In genomic region chr4:129496631-129497030, GRCm38 (mm10) we compare ENCODE assay signal across 9 mouse cellular contexts. TPM values are rescaled to one million over a fixed set of nuclear protein-coding genes. Genes with fewer than 3 reads are reported as not detected.
DNase-seq lines count a peak whose midpoint lies in the region; ATAC-seq and TF ChIP-seq lines count a peak whose summit lies in the region.
"Had no signal": no experiment of that assay in that cellular context is flagged by ENCODE, and none has a peak within 500 bp of the region (broad histone marks: within the 10 kb centered on the region; RNA-seq: fewer than 3 reads in every experiment).

No protein-coding gene starts in this region.

- TF ChIP-seq POLR2A in bone marrow, adult 2 months (IDR thresholded peaks at IDR 0.05; ENCODE audit: borderline replicate concordance, control insufficient read depth, low read depth, low read length): no peak
- no peak for TF ChIP-seq POLR2A in cerebellum, adult 2 months (IDR thresholded peaks at IDR 0.05; ENCODE audit: borderline replicate concordance, insufficient read depth, low read length)

- peak; percentile 0; the same call in 1 of the 2 replicates for TF ChIP-seq CTCF in bone marrow, adult 2 months (IDR thresholded peaks at IDR 0.05; ENCODE audit: control insufficient read depth, insufficient read depth, low read length)
- no peak for TF ChIP-seq CTCF in heart, postnatal 0 days (IDR thresholded peaks at IDR 0.05; ENCODE audit: low read depth)
- no peak for TF ChIP-seq CTCF in cerebellum, adult 2 months (IDR thresholded peaks at IDR 0.05; ENCODE audit: borderline replicate concordance, insufficient read depth, low read depth, low read length)

- 0 out of 2 replicates have a peak overlapping the region, but pooled peaks have one; percentile 28 for H3K27ac ChIP-seq in bone marrow, adult 2 months (ENCODE audit: control insufficient read depth, insufficient read depth, low read depth, low read length, poor library complexity)
- H3K27ac ChIP-seq in heart, postnatal 0 days (ENCODE audit: low read depth): peak overlapping the region; percentile 65
- peak overlapping the region; percentile 53 for H3K27ac ChIP-seq in limb, embryonic 10.5 days
- no peak overlapping the region for H3K27ac ChIP-seq in midbrain, embryonic 11.5 days (ENCODE audit: low read depth, low read length)
- no peak overlapping the region for H3K27ac ChIP-seq in cerebellum, adult 2 months (ENCODE audit: insufficient read depth, low read length)

- H3K4me1 ChIP-seq in bone marrow, adult 2 months (ENCODE audit: control insufficient read depth, insufficient read depth, low read length): peaks cover 6% of the 10 kb centered on the region
- H3K4me1 ChIP-seq in heart, postnatal 0 days (ENCODE audit: control insufficient read depth, insufficient read depth): peaks cover 12% of the 10 kb centered on the region
- peaks cover 50% of the 10 kb centered on the region for H3K4me1 ChIP-seq in limb, embryonic 10.5 days
- H3K4me1 ChIP-seq in midbrain, embryonic 11.5 days (ENCODE audit: control insufficient read depth, insufficient read depth, low read length): peaks cover 17% of the 10 kb centered on the region
- no peaks in the 10 kb centered on the region for H3K4me1 ChIP-seq in cerebellum, adult 2 months (ENCODE audit: control insufficient read depth, insufficient read depth, low read length)

- H3K4me2 ChIP-seq in heart, postnatal 0 days (ENCODE audit: low read depth, low read length): no peak overlapping the region
- 0 out of 2 replicates have a peak overlapping the region, but pooled peaks have one; percentile 6 for H3K4me2 ChIP-seq in midbrain, embryonic 11.5 days

- 0 out of 2 replicates have a peak, but pooled peaks have one; percentile 8 for ATAC-seq in heart, postnatal 0 days (ENCODE audit: insufficient read depth, low read depth)
- ATAC-seq in midbrain, embryonic 11.5 days (ENCODE audit: low FRiP score): no peak

- TF ChIP-seq EP300 in heart, postnatal 0 days (IDR thresholded peaks at IDR 0.05; ENCODE audit: low read depth): no peak

- peak overlapping the region; percentile 7 for H3K4me3 ChIP-seq in bone marrow, adult 2 months (replicated peaks; ENCODE audit: control insufficient read depth, low read depth, low read length)
- no peak overlapping the region for H3K4me3 ChIP-seq in heart, postnatal 0 days (ENCODE audit: low read depth, low read length)
- no peak overlapping the region for H3K4me3 ChIP-seq in limb, embryonic 10.5 days
- no peak overlapping the region for H3K4me3 ChIP-seq in midbrain, embryonic 11.5 days (ENCODE audit: low read depth, low read length)
- no peak overlapping the region for H3K4me3 ChIP-seq in cerebellum, adult 2 months (replicated peaks; ENCODE audit: insufficient read depth, low read depth, low read length)
- H3K4me3 ChIP-seq: myocyte had no signal

- peaks cover 11% of the 10 kb centered on the region for H3K27me3 ChIP-seq in heart, postnatal 0 days (ENCODE audit: control insufficient read depth, insufficient read depth, low read length)
- H3K27me3 ChIP-seq in limb, embryonic 10.5 days (ENCODE audit: low read depth, poor library complexity, severe bottlenecking): peaks cover 19% of the 10 kb centered on the region
- peaks cover 5% of the 10 kb centered on the region for H3K27me3 ChIP-seq in midbrain, embryonic 11.5 days (ENCODE audit: control insufficient read depth, insufficient read depth, low read length)
- no peaks in the 10 kb centered on the region for H3K27me3 ChIP-seq in cerebellum, adult 2 months (ENCODE audit: control insufficient read depth, insufficient read depth, low read length)

- no peak overlapping the region for H3K9ac ChIP-seq in heart, postnatal 0 days (replicated peaks; ENCODE audit: low read depth, low read length)
- H3K9ac ChIP-seq in midbrain, embryonic 11.5 days (ENCODE audit: low read length): no peak overlapping the region; the same call in 1 of the 2 replicates

- H3K9me3 ChIP-seq in heart, postnatal 0 days (replicated peaks; ENCODE audit: control insufficient read depth, low read length): no peaks in the 10 kb centered on the region
- no peaks in the 10 kb centered on the region for H3K9me3 ChIP-seq in limb, embryonic 10.5 days (replicated peaks)
- no peaks in the 10 kb centered on the region for H3K9me3 ChIP-seq in midbrain, embryonic 11.5 days (ENCODE audit: control insufficient read depth, low read length)

- peak; percentile 63 for DNase-seq in CD4-positive helper T cell, adult 2 months (ENCODE audit: low read depth, low spot score)
- peak; percentile 65 for DNase-seq in heart, postnatal 0 days (ENCODE audit: low spot score)
- no peak for DNase-seq in limb, embryonic 10.5 days (ENCODE audit: low spot score)
- DNase-seq in midbrain, embryonic 11.5 days (ENCODE audit: low spot score, missing footprints): no peak
- DNase-seq in cerebellum, adult 2 months: no peak
- DNase-seq in gastrocnemius, adult 18-20 months (ENCODE audit: low spot score): no peak
- no peak for DNase-seq in cerebellum, adult 11-12 months

- WGBS in bone marrow, adult 2 months: 2% methylated on average over 6 of the region's 6 CpGs
- 28% methylated on average over 6 of the region's 6 CpGs for WGBS in heart, postnatal 0 days
- 35% methylated on average over 6 of the region's 6 CpGs for WGBS in limb, embryonic 10.5 days
- WGBS in midbrain, embryonic 11.5 days: 46% methylated on average over 6 of the region's 6 CpGs
- WGBS in cerebellum, adult 2 months: 36% methylated on average over 6 of the region's 6 CpGs

- no peaks in the 10 kb centered on the region for H3K36me3 ChIP-seq in heart, postnatal 0 days (replicated peaks; ENCODE audit: control insufficient read depth, insufficient read depth, low read length)
- H3K36me3 ChIP-seq in limb, embryonic 10.5 days: no peaks in the 10 kb centered on the region
- H3K36me3 ChIP-seq in midbrain, embryonic 11.5 days (ENCODE audit: control insufficient read depth, insufficient read depth, low read length): no peaks in the 10 kb centered on the region

RNA-seq across cellular contexts. Expression of gene Fam229a, which starts 5.6 kb away (rescaled TPM):
- polyA plus RNA-seq in bone marrow, adult 2 months (2011; ENCODE audit: insufficient read depth, insufficient read length, low replicate concordance, missing spikeins): 2.8 TPM in 1 of 2 replicates, not detected in the other
- not detected in 2 replicates for total RNA-seq in heart, postnatal 0 days (2014; rRNA removed; ENCODE audit: low replicate concordance)
- 0.22 and 0.52 TPM in 2 replicates for polyA plus RNA-seq in heart, postnatal 0 days (2015; fragmentation: Nextera tagmentation; extraction: Ambion mirVana)
- not detected in 2 replicates for polyA plus RNA-seq in limb, embryonic 10.5 days (2016; fragmentation: Nextera tagmentation; extraction: Ambion mirVana)
- polyA plus RNA-seq in midbrain, embryonic 11.5 days (2014; fragmentation: Nextera tagmentation; extraction: Ambion mirVana): not detected in 2 replicates
- polyA plus RNA-seq in cerebellum, adult 2 months (2012; rRNA removed): 0.67 and 0.92 TPM in 2 replicates
- total RNA-seq in gastrocnemius, adult 18-20 months (2021): not detected

RNA-seq across cellular contexts. Expression of gene Tssk3, which starts 5.8 kb away (rescaled TPM):
- polyA plus RNA-seq in bone marrow, adult 2 months (2011; ENCODE audit: insufficient read depth, insufficient read length, low replicate concordance, missing spikeins): not detected in 2 replicates
- total RNA-seq in heart, postnatal 0 days (2014; rRNA removed; ENCODE audit: low replicate concordance): not detected in 2 replicates
- polyA plus RNA-seq in heart, postnatal 0 days (2015; fragmentation: Nextera tagmentation; extraction: Ambion mirVana): not detected in 2 replicates
- polyA plus RNA-seq in limb, embryonic 10.5 days (2016; fragmentation: Nextera tagmentation; extraction: Ambion mirVana): 0.11 TPM in 1 of 2 replicates, not detected in the other
- polyA plus RNA-seq in midbrain, embryonic 11.5 days (2014; fragmentation: Nextera tagmentation; extraction: Ambion mirVana): not detected in 2 replicates
- polyA plus RNA-seq in cerebellum, adult 2 months (2012; rRNA removed): 0.16 TPM in 2 replicates
- total RNA-seq in gastrocnemius, adult 18-20 months (2021): not detected
- polyA plus RNA-seq: myocyte had no signal

RNA-seq across cellular contexts. Expression of gene Marcksl1, which starts 16.8 kb away (rescaled TPM):
- 14.6 and 53.8 TPM in 2 replicates for polyA plus RNA-seq in bone marrow, adult 2 months (2011; ENCODE audit: insufficient read depth, insufficient read length, low replicate concordance, missing spikeins)
- 183 and 192 TPM in 2 replicates for total RNA-seq in heart, postnatal 0 days (2014; rRNA removed; ENCODE audit: low replicate concordance)
- 135 and 138 TPM in 2 replicates for polyA plus RNA-seq in heart, postnatal 0 days (2015; fragmentation: Nextera tagmentation; extraction: Ambion mirVana)
- 1,533 and 1,561 TPM in 2 replicates for polyA plus RNA-seq in limb, embryonic 10.5 days (2016; fragmentation: Nextera tagmentation; extraction: Ambion mirVana)
- polyA plus RNA-seq in midbrain, embryonic 11.5 days (2014; fragmentation: Nextera tagmentation; extraction: Ambion mirVana): 1,816 and 1,974 TPM in 2 replicates
- polyA plus RNA-seq in cerebellum, adult 2 months (2012; rRNA removed): 68.0 and 70.0 TPM in 2 replicates
- 1 to 10 TPM in 1 of 2 experiments, under 1 TPM in 1; 0.64 to 1.1 TPM for total RNA-seq in gastrocnemius, adult 18-20 months (2021)

RNA-seq across cellular contexts. Expression of gene Bsdc1, which starts 35.2 kb away (rescaled TPM):
- polyA plus RNA-seq in bone marrow, adult 2 months (2011; ENCODE audit: insufficient read depth, insufficient read length, low replicate concordance, missing spikeins): 96.2 and 127 TPM in 2 replicates
- total RNA-seq in heart, postnatal 0 days (2014; rRNA removed; ENCODE audit: low replicate concordance): 46.3 and 58.4 TPM in 2 replicates
- 18.7 and 20.1 TPM in 2 replicates for polyA plus RNA-seq in heart, postnatal 0 days (2015; fragmentation: Nextera tagmentation; extraction: Ambion mirVana)
- 19.9 and 20.5 TPM in 2 replicates for polyA plus RNA-seq in limb, embryonic 10.5 days (2016; fragmentation: Nextera tagmentation; extraction: Ambion mirVana)
- 23.3 and 23.7 TPM in 2 replicates for polyA plus RNA-seq in midbrain, embryonic 11.5 days (2014; fragmentation: Nextera tagmentation; extraction: Ambion mirVana)
- polyA plus RNA-seq in cerebellum, adult 2 months (2012; rRNA removed): 33.9 and 37.3 TPM in 2 replicates
- total RNA-seq in gastrocnemius, adult 18-20 months (2021): 10 to 100 TPM; 36.4 to 41.2 TPM

RNA-seq across cellular contexts. Expression of gene Hdac1, which starts 45.9 kb away (rescaled TPM):
- polyA plus RNA-seq in bone marrow, adult 2 months (2011; ENCODE audit: insufficient read depth, insufficient read length, low replicate concordance, missing spikeins): 78.4 and 100 TPM in 2 replicates
- total RNA-seq in heart, postnatal 0 days (2014; rRNA removed; ENCODE audit: low replicate concordance): 25.8 and 34.5 TPM in 2 replicates
- polyA plus RNA-seq in heart, postnatal 0 days (2015; fragmentation: Nextera tagmentation; extraction: Ambion mirVana): 73.6 and 77.9 TPM in 2 replicates
- 308 and 336 TPM in 2 replicates for polyA plus RNA-seq in limb, embryonic 10.5 days (2016; fragmentation: Nextera tagmentation; extraction: Ambion mirVana)
- polyA plus RNA-seq in midbrain, embryonic 11.5 days (2014; fragmentation: Nextera tagmentation; extraction: Ambion mirVana): 225 and 234 TPM in 2 replicates
- polyA plus RNA-seq in cerebellum, adult 2 months (2012; rRNA removed): 61.5 and 66.8 TPM in 2 replicates
- 1 to 10 TPM; 7.7 to 8.2 TPM for total RNA-seq in gastrocnemius, adult 18-20 months (2021)

Comparison
In these comparisons a context has a peak if more than half of its experiments do, and no peak if none do; other contexts are left out.
1. DNase-seq: peak in CD4-positive helper T cell, adult 2 months (single experiment) and heart, postnatal 0 days (single experiment); none in limb, embryonic 10.5 days (single experiment), midbrain, embryonic 11.5 days (single experiment), cerebellum, adult 2 months (0 of 2), gastrocnemius, adult 18-20 months (single experiment) and cerebellum, adult 11-12 months (single experiment).
2. H3K27ac ChIP-seq: peak in bone marrow, adult 2 months (single experiment), heart, postnatal 0 days (single experiment) and limb, embryonic 10.5 days (single experiment); none in midbrain, embryonic 11.5 days (single experiment) and cerebellum, adult 2 months (single experiment).
3. RNA of gene Marcksl1, which starts 16.8 kb away (polyA plus RNA-seq): 1,816 to 1,974 TPM in midbrain, embryonic 11.5 days and 1,533 to 1,561 TPM in limb, embryonic 10.5 days; 135 to 138 TPM in heart, postnatal 0 days, 68.0 to 70.0 TPM in cerebellum, adult 2 months and 14.6 to 53.8 TPM in bone marrow, adult 2 months; every median in the first group is over 10 times any median in the second.